Comparison of ENCODE assay signal across 8 mouse cellular contexts in genomic region chr5:134063362-134064064, GRCm38 (mm10). TPM values are rescaled to one million over a fixed set of nuclear protein-coding genes. Genes with fewer than 3 reads are reported as not detected.
A peak's percentile ranks its signal among the peaks of the same experiment; 100 is the strongest.
DNase-seq lines count a peak whose midpoint lies in the region; ATAC-seq and TF ChIP-seq lines count a peak whose summit lies in the region.

No protein-coding gene starts in this region.

- H3K4me1 ChIP-seq in bone marrow macrophage, adult 2 months (ENCODE audit: control insufficient read depth, insufficient read depth, low read length): no peaks in the 10 kb centered on the region
- peaks cover 10% of the 10 kb centered on the region for H3K4me1 ChIP-seq in embryonic facial prominence, embryonic 15.5 days
- H3K4me1 ChIP-seq in liver, embryonic 11.5 days (replicated peaks; ENCODE audit: control insufficient read depth, insufficient read depth, low read length): no peaks in the 10 kb centered on the region

- peak; percentile 63; the same call in 1 of the 2 replicates for TF ChIP-seq CTCF in bone marrow macrophage, adult 2 months (IDR thresholded peaks at IDR 0.05; ENCODE audit: low read depth, low read length)

- TF ChIP-seq POLR2A in bone marrow macrophage, adult 2 months (IDR thresholded peaks at IDR 0.05; ENCODE audit: borderline replicate concordance, low read depth, low read length): no peak

- no peaks in the 10 kb centered on the region for H3K9me3 ChIP-seq in embryonic facial prominence, embryonic 15.5 days (replicated peaks)
- no peaks in the 10 kb centered on the region; the same call in 1 of the 2 replicates for H3K9me3 ChIP-seq in liver, embryonic 11.5 days (ENCODE audit: control insufficient read depth, low read length)

- DNase-seq in CD4-positive helper T cell, adult 2 months (ENCODE audit: low read depth, low spot score): peak; percentile 26
- DNase-seq in heart, adult 9 months (ENCODE audit: low spot score in 2 of 2): peak; percentile 63 to 75
- DNase-seq in kidney, postnatal 10 days: peak; percentile 94
- peak; percentile 64 for DNase-seq in liver, embryonic 11.5 days (ENCODE audit: low spot score)
- peak; percentile 33 for DNase-seq in ovary, adult 18-20 months (ENCODE audit: low spot score)
- peak; percentile 14 to 55 for DNase-seq in thymus, postnatal 10 days (ENCODE audit: low spot score in 2 of 2)

- 42% methylated on average over 15 of the region's 15 CpGs for WGBS in embryonic facial prominence, embryonic 15.5 days
- WGBS in liver, embryonic 11.5 days: 40% methylated on average over 15 of the region's 15 CpGs

- H3K36me3 ChIP-seq in embryonic facial prominence, embryonic 15.5 days: no peaks in the 10 kb centered on the region
- no peaks in the 10 kb centered on the region for H3K36me3 ChIP-seq in liver, embryonic 11.5 days (ENCODE audit: control insufficient read depth, insufficient read depth, low read length)

- peak; percentile 52; the same call in 1 of the 2 replicates for ATAC-seq in embryonic facial prominence, embryonic 15.5 days (ENCODE audit: insufficient number of reproducible peaks, low FRiP score, low TSS enrichment, low read depth)
- ATAC-seq in liver, embryonic 11.5 days (replicated peaks; ENCODE audit: low FRiP score): no peak

- H3K27ac ChIP-seq in bone marrow macrophage, adult 2 months (ENCODE audit: insufficient read depth, low read depth, low read length): no peak overlapping the region
- H3K27ac ChIP-seq in embryonic facial prominence, embryonic 15.5 days (replicated peaks): no peak overlapping the region
- no peak overlapping the region for H3K27ac ChIP-seq in liver, embryonic 11.5 days (ENCODE audit: low read depth, low read length)

- H3K9ac ChIP-seq in embryonic facial prominence, embryonic 15.5 days: no peak overlapping the region
- no peak overlapping the region for H3K9ac ChIP-seq in liver, embryonic 11.5 days (ENCODE audit: low read depth, low read length)

- H3K4me3 ChIP-seq in bone marrow macrophage, adult 2 months (ENCODE audit: insufficient read depth, low read length): no peak overlapping the region
- no peak overlapping the region for H3K4me3 ChIP-seq in embryonic facial prominence, embryonic 15.5 days (replicated peaks)
- H3K4me3 ChIP-seq in liver, embryonic 11.5 days (ENCODE audit: low read depth, low read length): no peak overlapping the region

- H3K4me2 ChIP-seq in embryonic facial prominence, embryonic 15.5 days (replicated peaks): no peak overlapping the region
- H3K4me2 ChIP-seq in liver, embryonic 11.5 days: no peak overlapping the region

- H3K27me3 ChIP-seq in embryonic facial prominence, embryonic 15.5 days: no peaks in the 10 kb centered on the region
- no peaks in the 10 kb centered on the region; the same call in 1 of the 2 replicates for H3K27me3 ChIP-seq in liver, embryonic 11.5 days (replicated peaks; ENCODE audit: control insufficient read depth, insufficient read depth, low read length)

RNA-seq across cellular contexts. Expression of gene Castor2, which starts 36.0 kb away (rescaled TPM):
- 10.7 and 18.9 TPM in 2 replicates for polyA plus RNA-seq in bone marrow macrophage, adult 2 months (2012; ENCODE audit: insufficient read depth, insufficient read length, missing spikeins)
- 9.1 and 9.7 TPM in 2 replicates for polyA plus RNA-seq in embryonic facial prominence, embryonic 15.5 days (2015; fragmentation: Nextera tagmentation; extraction: Ambion mirVana)
- 1.8 and 2.1 TPM in 2 replicates for polyA plus RNA-seq in liver, embryonic 11.5 days (2014; fragmentation: Nextera tagmentation; extraction: Ambion mirVana)

Comparison
In these comparisons a context has a peak if more than half of its experiments do, and no peak if none do; other contexts are left out.
1. DNase-seq: peak in every context shown above with its lines; median percentile 94 in kidney, postnatal 10 days; 69 in heart, adult 9 months; 64 in liver, embryonic 11.5 days; 34 in thymus, postnatal 10 days; 33 in ovary, adult 18-20 months; 26 in CD4-positive helper T cell, adult 2 months.